Comparison of ENCODE assay signal across 8 mouse cellular contexts in genomic region chr4:139309651-139310050, GRCm38 (mm10). TPM values are rescaled to one million over a fixed set of nuclear protein-coding genes. Genes with fewer than 3 reads are reported as not detected.
A peak's percentile ranks its signal among the peaks of the same experiment; 100 is the strongest.
DNase-seq lines count a peak whose midpoint lies in the region; ATAC-seq and TF ChIP-seq lines count a peak whose summit lies in the region.

No protein-coding gene starts in this region.

- no peak for ATAC-seq in erythroblast, adult 5-6 weeks (replicated peaks; ENCODE audit: low FRiP score, poor library complexity, severe bottlenecking)
- no peak for ATAC-seq in forebrain, embryonic 14.5 days
- no peak for ATAC-seq in liver, embryonic 16.5 days (ENCODE audit: low read depth)

- peak overlapping the region; percentile 84 for H3K4me3 ChIP-seq in erythroblast, embryonic 14.5 days (replicated peaks)
- H3K4me3 ChIP-seq in C2C12 (ENCODE audit: insufficient read depth, poor library complexity, severe bottlenecking): peak overlapping the region; percentile 48
- peak overlapping the region; percentile 84 for H3K4me3 ChIP-seq in forebrain, embryonic 14.5 days (ENCODE audit: low read depth, low read length)
- peak overlapping the region; percentile 90 for H3K4me3 ChIP-seq in liver, embryonic 16.5 days (ENCODE audit: low read depth, low read length)

- peaks cover 18% of the 10 kb centered on the region for H3K27me3 ChIP-seq in erythroblast, embryonic 14.5 days (ENCODE audit: control insufficient read depth)
- no peaks in the 10 kb centered on the region for H3K27me3 ChIP-seq in C2C12 (ENCODE audit: control insufficient read depth, insufficient read depth, insufficient read length)
- no peaks in the 10 kb centered on the region for H3K27me3 ChIP-seq in forebrain, embryonic 14.5 days (replicated peaks; ENCODE audit: control insufficient read depth, insufficient read depth, low read length)
- H3K27me3 ChIP-seq in liver, embryonic 16.5 days (ENCODE audit: control insufficient read depth, insufficient read depth, low read depth, low read length): no peaks in the 10 kb centered on the region

- 20% methylated on average over 6 of the region's 6 CpGs for WGBS in forebrain, embryonic 14.5 days
- 37% methylated on average over 6 of the region's 6 CpGs for WGBS in liver, embryonic 16.5 days (ENCODE audit: insufficient replicate concordance)

- H3ac ChIP-seq in C2C12 (ENCODE audit: control insufficient read depth, insufficient read length, low read depth): no peak overlapping the region

- no peaks in the 10 kb centered on the region for H3K79me2 ChIP-seq in C2C12 (ENCODE audit: control insufficient read depth, insufficient read depth)

- peaks cover 23% of the 10 kb centered on the region for H3K36me3 ChIP-seq in erythroblast, embryonic 14.5 days (ENCODE audit: control insufficient read depth)
- no peaks in the 10 kb centered on the region for H3K36me3 ChIP-seq in C2C12 (ENCODE audit: control insufficient read depth, insufficient read depth)
- peaks cover 8% of the 10 kb centered on the region; the same call in 1 of the 2 replicates for H3K36me3 ChIP-seq in forebrain, embryonic 14.5 days (ENCODE audit: control insufficient read depth, insufficient read depth, low read length)
- H3K36me3 ChIP-seq in liver, embryonic 16.5 days (ENCODE audit: control insufficient read depth, insufficient read depth): no peaks in the 10 kb centered on the region

- H3K9ac ChIP-seq in forebrain, embryonic 14.5 days (ENCODE audit: low read length): peak overlapping the region; percentile 87
- H3K9ac ChIP-seq in liver, embryonic 16.5 days (ENCODE audit: low read depth, low read length): peak overlapping the region; percentile 93

- no peaks in the 10 kb centered on the region for H3K9me3 ChIP-seq in erythroblast, embryonic 14.5 days (ENCODE audit: control insufficient read depth, low read length)
- no peaks in the 10 kb centered on the region for H3K9me3 ChIP-seq in forebrain, embryonic 14.5 days (replicated peaks; ENCODE audit: control insufficient read depth, low read length)
- H3K9me3 ChIP-seq in liver, embryonic 16.5 days (replicated peaks; ENCODE audit: control insufficient read depth, low read length): no peaks in the 10 kb centered on the region

- TF ChIP-seq CTCF in C2C12 (IDR thresholded peaks at IDR 0.05; ENCODE audit: control insufficient read depth, insufficient read depth, insufficient read length): no peak

- DNase-seq in forebrain, embryonic 14.5 days (ENCODE audit: low spot score): no peak
- DNase-seq in right cerebral cortex, postnatal 10 days (ENCODE audit: low spot score in 2 of 2): no peak
- DNase-seq in cerebellum, adult 9-10 months: no peak
- DNase-seq in gastrocnemius, adult 18-20 months (ENCODE audit: low spot score): no peak

- peaks cover 35% of the 10 kb centered on the region for H3K4me1 ChIP-seq in erythroblast, embryonic 14.5 days (ENCODE audit: control insufficient read depth)
- H3K4me1 ChIP-seq in forebrain, embryonic 14.5 days (ENCODE audit: control insufficient read depth, insufficient read depth, low read length): peaks cover 14% of the 10 kb centered on the region
- H3K4me1 ChIP-seq in liver, embryonic 16.5 days (ENCODE audit: control insufficient read depth, low read depth, low read length): peaks cover 24% of the 10 kb centered on the region

- no peak overlapping the region for H3K27ac ChIP-seq in forebrain, embryonic 14.5 days (ENCODE audit: low read depth, low read length)
- no peak overlapping the region for H3K27ac ChIP-seq in liver, embryonic 16.5 days (ENCODE audit: low read length)

- H3K4me2 ChIP-seq in forebrain, embryonic 14.5 days (ENCODE audit: low read length): peak overlapping the region; percentile 95
- peak overlapping the region; percentile 98 for H3K4me2 ChIP-seq in liver, embryonic 16.5 days (ENCODE audit: low read depth, low read length)

- H3K79me3 ChIP-seq in C2C12 (ENCODE audit: low read depth): no peaks in the 10 kb centered on the region

TF ChIP-seq in C2C12, 6 proteins besides CTCF, POLR2A, EP300 and RAD21:
- TF ChIP-seq FOSL1 (IDR thresholded peaks at IDR 0.05; ENCODE audit: insufficient read depth, low read length, poor library complexity, severe bottlenecking): no peak
- no peak for TF ChIP-seq MYOG (IDR thresholded peaks at IDR 0.05; ENCODE audit: control insufficient read depth, extremely low read depth, insufficient read length)
- no peak for TF ChIP-seq USF1 (IDR thresholded peaks at IDR 0.05; ENCODE audit: low read depth)
- no peak for TF ChIP-seq MYOD1 (IDR thresholded peaks at IDR 0.05; ENCODE audit: control insufficient read depth, insufficient read length, low read depth)
- TF ChIP-seq MAX (IDR thresholded peaks at IDR 0.05): no peak
- TF ChIP-seq CEBPB (IDR thresholded peaks at IDR 0.05; ENCODE audit: low read depth): no peak

RNA-seq across cellular contexts. Expression of gene Pqlc2, which starts 0.9 kb away (rescaled TPM):
- 0.74 and 0.82 TPM in 2 replicates for polyA plus RNA-seq in erythroblast, embryonic 14.5 days (2012)
- total RNA-seq in erythroblast, adult 5-6 weeks (2015; ENCODE audit: low replicate concordance): 1.5 TPM in 1 of 2 replicates, not detected in the other
- total RNA-seq in erythroblast, adult 5-6 weeks (2017; ENCODE audit: low replicate concordance): 3.5 TPM in 1 of 2 replicates, not detected in the other
- 6.0 TPM for polyA plus RNA-seq in C2C12 (2012; fragmentation: generic; extraction: Trizol)
- 8.9 and 10.5 TPM in 2 replicates for polyA plus RNA-seq in forebrain, embryonic 14.5 days (2014; fragmentation: Nextera tagmentation; extraction: Ambion mirVana)
- polyA plus RNA-seq in liver, embryonic 16.5 days (2015; fragmentation: Nextera tagmentation; extraction: Ambion mirVana): 14.1 and 14.4 TPM in 2 replicates
- 1 to 10 TPM; 5.6 to 7.8 TPM for total RNA-seq in gastrocnemius, adult 18-20 months (2021)

RNA-seq across cellular contexts. Expression of gene Akr7a5, which starts 0.9 kb away (rescaled TPM):
- 2.4 and 2.7 TPM in 2 replicates for polyA plus RNA-seq in erythroblast, embryonic 14.5 days (2012)
- total RNA-seq in erythroblast, adult 5-6 weeks (2015; ENCODE audit: low replicate concordance): 3.8 TPM in 1 of 2 replicates, not detected in the other
- total RNA-seq in erythroblast, adult 5-6 weeks (2017; ENCODE audit: low replicate concordance): 0.43 and 0.70 TPM in 2 replicates
- 49.7 TPM for polyA plus RNA-seq in C2C12 (2012; fragmentation: generic; extraction: Trizol)
- 56.6 and 59.4 TPM in 2 replicates for polyA plus RNA-seq in forebrain, embryonic 14.5 days (2014; fragmentation: Nextera tagmentation; extraction: Ambion mirVana)
- polyA plus RNA-seq in liver, embryonic 16.5 days (2015; fragmentation: Nextera tagmentation; extraction: Ambion mirVana): 58.1 and 74.1 TPM in 2 replicates
- total RNA-seq in gastrocnemius, adult 18-20 months (2021): 10 to 100 TPM; 32.5 to 34.9 TPM

RNA-seq across cellular contexts. Expression of gene Mrto4, which starts 42.7 kb away (rescaled TPM):
- polyA plus RNA-seq in erythroblast, embryonic 14.5 days (2012): 6.4 and 7.7 TPM in 2 replicates
- total RNA-seq in erythroblast, adult 5-6 weeks (2015; ENCODE audit: low replicate concordance): 27.6 and 29.2 TPM in 2 replicates
- total RNA-seq in erythroblast, adult 5-6 weeks (2017; ENCODE audit: low replicate concordance): 11.8 and 14.5 TPM in 2 replicates
- polyA plus RNA-seq in C2C12 (2012; fragmentation: generic; extraction: Trizol): 192 TPM
- 101 and 110 TPM in 2 replicates for polyA plus RNA-seq in forebrain, embryonic 14.5 days (2014; fragmentation: Nextera tagmentation; extraction: Ambion mirVana)
- polyA plus RNA-seq in liver, embryonic 16.5 days (2015; fragmentation: Nextera tagmentation; extraction: Ambion mirVana): 62.5 and 65.7 TPM in 2 replicates
- 10 to 100 TPM; 30.5 to 31.4 TPM for total RNA-seq in gastrocnemius, adult 18-20 months (2021)

RNA-seq across cellular contexts. Expression of gene Emc1, which starts 42.7 kb away (rescaled TPM):
- 0.37 and 0.43 TPM in 2 replicates for polyA plus RNA-seq in erythroblast, embryonic 14.5 days (2012)
- 3.3 and 8.2 TPM in 2 replicates for total RNA-seq in erythroblast, adult 5-6 weeks (2015; ENCODE audit: low replicate concordance)
- 14.8 and 26.1 TPM in 2 replicates for total RNA-seq in erythroblast, adult 5-6 weeks (2017; ENCODE audit: low replicate concordance)
- polyA plus RNA-seq in C2C12 (2012; fragmentation: generic; extraction: Trizol): 16.7 TPM
- polyA plus RNA-seq in forebrain, embryonic 14.5 days (2014; fragmentation: Nextera tagmentation; extraction: Ambion mirVana): 17.9 and 23.3 TPM in 2 replicates
- polyA plus RNA-seq in liver, embryonic 16.5 days (2015; fragmentation: Nextera tagmentation; extraction: Ambion mirVana): 12.8 and 13.2 TPM in 2 replicates
- 10 to 100 TPM; 28.7 to 32.7 TPM for total RNA-seq in gastrocnemius, adult 18-20 months (2021)

RNA-seq across cellular contexts. Expression of gene Ubr4, which starts 42.8 kb away (rescaled TPM):
- 14.8 and 24.3 TPM in 2 replicates for polyA plus RNA-seq in erythroblast, embryonic 14.5 days (2012)
- total RNA-seq in erythroblast, adult 5-6 weeks (2015; ENCODE audit: low replicate concordance): 165 and 179 TPM in 2 replicates
- 158 and 168 TPM in 2 replicates for total RNA-seq in erythroblast, adult 5-6 weeks (2017; ENCODE audit: low replicate concordance)
- 78.1 TPM for polyA plus RNA-seq in C2C12 (2012; fragmentation: generic; extraction: Trizol)
- polyA plus RNA-seq in forebrain, embryonic 14.5 days (2014; fragmentation: Nextera tagmentation; extraction: Ambion mirVana): 51.3 and 71.4 TPM in 2 replicates
- 35.0 and 42.9 TPM in 2 replicates for polyA plus RNA-seq in liver, embryonic 16.5 days (2015; fragmentation: Nextera tagmentation; extraction: Ambion mirVana)
- total RNA-seq in gastrocnemius, adult 18-20 months (2021): 100 to 1,000 TPM; 109 to 115 TPM

Comparison
In these comparisons a context has a peak if more than half of its experiments do, and no peak if none do; other contexts are left out.
1. RNA of gene Akr7a5, which starts 0.9 kb away (polyA plus RNA-seq): 58.1 to 74.1 TPM in liver, embryonic 16.5 days, 56.6 to 59.4 TPM in forebrain, embryonic 14.5 days and 49.7 TPM in C2C12 (single experiment); 2.4 to 2.7 TPM in erythroblast, embryonic 14.5 days; every median in the first group is over 10 times any median in the second.
2. Peak in every context shown above with its lines, with median percentiles within 50 percentile points of each other: H3K4me3 ChIP-seq.